Mouse (Mus musculus): Measurements from ENCODE around the gene Klk1b26.

DNA sequence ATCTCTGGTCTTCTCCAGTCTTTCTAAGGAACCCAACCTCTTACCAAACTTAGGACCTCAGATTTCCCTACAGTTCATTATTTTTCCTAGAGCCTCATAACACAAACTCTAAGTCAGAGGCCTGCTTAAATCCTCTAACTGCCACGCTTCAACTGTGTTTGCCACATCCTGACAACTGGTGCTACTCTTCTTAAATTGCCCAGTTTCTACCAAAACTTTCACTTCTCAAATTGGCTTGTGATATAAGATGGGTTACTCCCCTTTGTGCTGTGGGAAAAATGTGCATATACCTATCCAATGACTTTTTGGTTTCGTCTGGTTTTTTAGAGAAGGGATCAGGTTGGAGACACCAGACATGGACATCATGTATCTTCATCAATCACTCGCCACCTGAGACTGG lies 44.9 kb upstream of the Klk1b26 start:
- no peak for TF ChIP-seq POLR2A (IDR thresholded peaks at IDR 0.05; ENCODE audit: extremely low read depth, insufficient read depth, low read length)
- no peak for TF ChIP-seq CTCF (IDR thresholded peaks at IDR 0.05; ENCODE audit: low read depth, low read length)

Measured in liver, adult 2 months (tissue).